Mouse (Mus musculus) forebrain, embryonic 11.5 days (tissue): ENCODE data around the gene Inha. TPM values are rescaled to one million over a fixed set of nuclear protein-coding genes. Genes with fewer than 3 reads are reported as not detected.

ENCODE experiments used
- ATAC-seq: fragments of 200-750 bp; cut with Nextera tagmentation; replicated peaks from 2 replicates; pipeline ENCODE4 v1.8.0; 2017; ENCODE audit warnings: moderate TSS enrichment; ENCODE audit not compliant: low FRiP score
- DNase-seq: peaks from one replicate; pipeline ENCODE4 v3.0.0-alpha.2; 2017; ENCODE audit warnings: low spot score
- H3K27ac ChIP-seq: fragments of 300-500 bp; sonication (generic); 2 replicates; pipeline ENCODE4 v1.5.1; 2014; ENCODE audit warnings: low read depth, low read length
- H3K27me3 ChIP-seq: fragments of 300-500 bp; sonication (generic); 2 replicates; pipeline ENCODE4 v1.6.1; 2014; ENCODE audit warnings: mild to moderate bottlenecking, low read length, mixed read lengths; ENCODE audit not compliant: control insufficient read depth, insufficient read depth
- H3K36me3 ChIP-seq: fragments of 300-500 bp; sonication (generic); 2 replicates; pipeline ENCODE4 v1.6.1; 2014; ENCODE audit warnings: mild to moderate bottlenecking, low read length, moderate library complexity, mixed read lengths; ENCODE audit not compliant: control insufficient read depth, insufficient read depth
- H3K4me1 ChIP-seq: fragments of 300-500 bp; sonication (generic); replicated peaks from 2 replicates; pipeline ENCODE4 v1.6.1; 2014; ENCODE audit warnings: low read length, mixed read lengths; ENCODE audit not compliant: control insufficient read depth, insufficient read depth
- H3K4me2 ChIP-seq: fragments of 300-500 bp; sonication (generic); 2 replicates; pipeline ENCODE4 v1.6.1; 2014; ENCODE audit warnings: low read depth, mild to moderate bottlenecking, low read length, moderate library complexity, mixed read lengths; ENCODE audit not compliant: severe bottlenecking
- H3K4me3 ChIP-seq: fragments of 300-500 bp; sonication (generic); 2 replicates; pipeline ENCODE4 v1.5.1; 2014; ENCODE audit warnings: low read depth, low read length
- H3K9ac ChIP-seq: fragments of 300-500 bp; sonication (generic); 2 replicates; pipeline ENCODE4 v1.6.1; 2014; ENCODE audit warnings: low read length
- H3K9me3 ChIP-seq: fragments of 300-500 bp; sonication (generic); 2 replicates; pipeline ENCODE4 v1.6.1; 2016; ENCODE audit warnings: low read length, mixed read lengths; ENCODE audit not compliant: control insufficient read depth
- WGBS: fragments of 180-500 bp; shearing (Covaris S2); extraction: QIAGEN DNeasy Blood & Tissue Kit; methylation state at CpG from one replicate; pipeline ENCODE4 v1.1.7; 2014; 5-methylcytosine and 5-hydroxymethylcytosine counted together
- polyA plus RNA-seq: library from polyadenylated mRNA; unstranded; fragments of >200 nt; fragmentation: Nextera tagmentation; extraction: Ambion mirVana; gene quantifications from 2 replicates; pipeline ENCODE4 v1.2.1, GENCODE M21; 2014

Gene Inha
- polyA plus RNA-seq, 1 experiment from 2014 or later = 1.3 TPM

GRCm38 (mm10) chr1:75544351-75544750 is 37.5 kb downstream of the Inha start:
- H3K9me3 ChIP-seq = no peaks in the 10 kb centered on the region
- no peak overlapping the region for H3K27ac ChIP-seq
- no peak overlapping the region for H3K4me3 ChIP-seq
- H3K9ac ChIP-seq = no peak overlapping the region
- no peak for ATAC-seq
- WGBS = 94% methylated on average over 6 of the region's 6 CpGs
- DNase-seq = no peak
- no peak overlapping the region for H3K4me2 ChIP-seq
- no peaks in the 10 kb centered on the region for H3K36me3 ChIP-seq
- no peaks in the 10 kb centered on the region for H3K27me3 ChIP-seq
- H3K4me1 ChIP-seq = peaks cover 5% of the 10 kb centered on the region; the same call in 1 of the 2 replicates

- no peaks in the 10 kb centered on the region for H3K9me3 ChIP-seq
- no peaks in the 10 kb centered on the region; the same call in 1 of the 2 replicates for H3K36me3 ChIP-seq
- H3K27ac ChIP-seq = peak within 1 kb of the TSS; percentile 64; the same call in 1 of the 2 replicates
- H3K4me1 ChIP-seq = peaks cover 5% of the 10 kb centered on the region; the same call in 1 of the 2 replicates
- peak within 1 kb of the TSS; percentile 81 for H3K4me2 ChIP-seq
- H3K27me3 ChIP-seq = no peaks in the 10 kb centered on the region
- ATAC-seq (peak; percentile 82), DNase-seq (peak; percentile 82)
- 2% methylated on average over 47 of the region's 64 CpGs for WGBS
- H3K9ac ChIP-seq = peak within 1 kb of the TSS; percentile 93
- H3K4me3 ChIP-seq = peak within 1 kb of the TSS; percentile 69
Measured at GRCm38 (mm10) chr1:75545965-75546956, 39.4 kb downstream of the Inha start, which contains the start of gene Slc4a3. Gene Slc4a3, plus strand, starts transcription at chr1:75546266.

- Histone ChIP-seq H3K4me1 (peaks cover 5% of the 10 kb centered on the region; the same call in 1 of the 2 replicates), H3K36me3 (no peaks in the 10 kb centered on the region; the same call in 1 of the 2 replicates), H3K27me3 (no peaks in the 10 kb centered on the region), H3K27ac (no peak overlapping the region), H3K9me3 (no peaks in the 10 kb centered on the region), H3K9ac (no peak overlapping the region), H3K4me2 (no peak overlapping the region; the same call in 1 of the 2 replicates), H3K4me3 (no peak overlapping the region)
- 96% methylated on average over 13 of the region's 13 CpGs for WGBS
- no peak for ATAC-seq
- no peak for DNase-seq
Measured at GRCm38 (mm10) chr1:75547351-75547750, 40.5 kb downstream of the Inha start.

- Histone ChIP-seq H3K4me3 (no peak overlapping the region), H3K9me3 (no peaks in the 10 kb centered on the region)
Measured at GRCm38 (mm10) chr1:75548083-75548482, 41.2 kb downstream of the Inha start.

GRCm38 (mm10) chr1:75548871-75549270 is 42.0 kb downstream of the Inha start:
- Histone ChIP-seq H3K4me1 (peaks cover 5% of the 10 kb centered on the region; the same call in 1 of the 2 replicates), H3K27me3 (no peaks in the 10 kb centered on the region), H3K36me3 (no peaks in the 10 kb centered on the region; the same call in 1 of the 2 replicates), H3K4me3 (no peak overlapping the region), H3K9me3 (no peaks in the 10 kb centered on the region), H3K9ac (no peak overlapping the region), H3K4me2 (no peak overlapping the region), H3K27ac (no peak overlapping the region)
- DNase-seq = no peak
- WGBS = 92% methylated on average over 17 of the region's 17 CpGs
- no peak for ATAC-seq

More at GRCm38 (mm10) chr1:75548083-75548482, 41.2 kb downstream of the Inha start:
- WGBS = 93% methylated on average over 3 of the region's 3 CpGs
- ATAC-seq (no peak), DNase-seq (no peak)
- Histone ChIP-seq H3K9ac (no peak overlapping the region), H3K36me3 (no peaks in the 10 kb centered on the region; the same call in 1 of the 2 replicates), H3K4me1 (peaks cover 5% of the 10 kb centered on the region; the same call in 1 of the 2 replicates), H3K27me3 (no peaks in the 10 kb centered on the region), H3K27ac (no peak overlapping the region), H3K4me2 (no peak overlapping the region)

- 87% methylated on average over 17 of the region's 17 CpGs for WGBS
- DNase-seq (no peak), ATAC-seq (no peak)
- Histone ChIP-seq H3K4me2 (no peak overlapping the region), H3K9me3 (no peaks in the 10 kb centered on the region), H3K4me3 (no peak overlapping the region), H3K27me3 (no peaks in the 10 kb centered on the region), H3K9ac (no peak overlapping the region), H3K27ac (no peak overlapping the region), H3K36me3 (no peaks in the 10 kb centered on the region; the same call in 1 of the 2 replicates), H3K4me1 (peaks cover 5% of the 10 kb centered on the region; the same call in 1 of the 2 replicates)
Measured at GRCm38 (mm10) chr1:75549289-75550279, 42.7 kb downstream of the Inha start.

- ATAC-seq (no peak), DNase-seq (no peak)
- no peak overlapping the region for H3K9ac ChIP-seq
- H3K9me3 ChIP-seq = no peaks in the 10 kb centered on the region
- no peaks in the 10 kb centered on the region; the same call in 1 of the 2 replicates for H3K36me3 ChIP-seq
- no peak overlapping the region for H3K4me3 ChIP-seq
- peaks cover 5% of the 10 kb centered on the region; the same call in 1 of the 2 replicates for H3K4me1 ChIP-seq
- no peak overlapping the region for H3K27ac ChIP-seq
- H3K27me3 ChIP-seq = no peaks in the 10 kb centered on the region
- WGBS = 94% methylated on average over 15 of the region's 15 CpGs
- H3K4me2 ChIP-seq = no peak overlapping the region
Measured at GRCm38 (mm10) chr1:75550586-75550985, 43.7 kb downstream of the Inha start.

- no peaks in the 10 kb centered on the region; the same call in 1 of the 2 replicates for H3K4me1 ChIP-seq
- ATAC-seq = no peak
- WGBS = 93% methylated on average over 7 of the region's 7 CpGs
Measured at GRCm38 (mm10) chr1:75555680-75556079, 48.8 kb downstream of the Inha start.

More at GRCm38 (mm10) chr1:75555680-75556079, 48.8 kb downstream of the Inha start:
- Histone ChIP-seq H3K4me2 (no peak overlapping the region), H3K27ac (no peak overlapping the region), H3K36me3 (no peaks in the 10 kb centered on the region; the same call in 1 of the 2 replicates), H3K4me3 (no peak overlapping the region), H3K9me3 (no peaks in the 10 kb centered on the region), H3K27me3 (no peaks in the 10 kb centered on the region), H3K9ac (no peak overlapping the region)
- DNase-seq = no peak
